Mouse (Mus musculus) embryonic facial prominence, embryonic 13.5 days (tissue): ENCODE measurements at regions not wholly inside any gene's neighbourhood (a gene's known extent, or its start where the extent isn't known, plus 50 kb on each side); places are given as distances from the start of the nearest gene placed in this dataset.
A peak's percentile ranks its signal among the peaks of the same experiment; 100 is the strongest.

Experiments used
- ATAC-seq: fragments of 200-750 bp; cut with Nextera tagmentation; 2 replicates; pipeline ENCODE4 v1.8.0; 2017; ENCODE audit warnings: low read depth; ENCODE audit not compliant: insufficient number of reproducible peaks, insufficient read depth, low FRiP score, low TSS enrichment
- H3K27ac ChIP-seq: fragments of 300-500 bp; sonication (generic); 2 replicates; pipeline ENCODE4 v1.5.1; 2015; ENCODE audit warnings: moderate library complexity, mild to moderate bottlenecking, inconsistent platforms
- H3K27me3 ChIP-seq: fragments of 300-500 bp; sonication (generic); 2 replicates; pipeline ENCODE4 v1.6.1; 2015; ENCODE audit warnings: mild to moderate bottlenecking, inconsistent platforms
- H3K36me3 ChIP-seq: fragments of 300-500 bp; sonication (generic); 2 replicates; pipeline ENCODE4 v1.6.1; 2015; ENCODE audit warnings: mild to moderate bottlenecking, inconsistent platforms
- H3K4me1 ChIP-seq: fragments of 300-500 bp; sonication (generic); 2 replicates; pipeline ENCODE4 v1.6.1; 2015; ENCODE audit warnings: inconsistent platforms
- H3K4me2 ChIP-seq: fragments of 300-500 bp; sonication (generic); 2 replicates; pipeline ENCODE4 v1.6.1; 2015; ENCODE audit warnings: moderate library complexity, mild to moderate bottlenecking, inconsistent platforms
- H3K4me3 ChIP-seq: fragments of 300-500 bp; sonication (generic); 2 replicates; pipeline ENCODE4 v1.5.1; 2015; ENCODE audit warnings: mild to moderate bottlenecking, inconsistent platforms
- H3K9ac ChIP-seq: fragments of 300-500 bp; sonication (generic); 2 replicates; pipeline ENCODE4 v1.6.1; 2015; ENCODE audit warnings: mild to moderate bottlenecking, inconsistent platforms
- H3K9me3 ChIP-seq: fragments of 300-500 bp; sonication (generic); 2 replicates; pipeline ENCODE4 v1.6.1; 2016; ENCODE audit warnings: inconsistent platforms
- WGBS: fragments of 180-500 bp; shearing (Covaris S2); methylation state at CpG from one replicate; pipeline ENCODE4 v1.1.7; 2015; ENCODE audit warnings: mixed read lengths; 5-methylcytosine and 5-hydroxymethylcytosine counted together

- no peaks in the 10 kb centered on the region for H3K36me3 ChIP-seq
- H3K27me3 ChIP-seq = no peaks in the 10 kb centered on the region
- H3K9ac ChIP-seq = no peak overlapping the region
- H3K4me2 ChIP-seq = no peak overlapping the region
- no peak overlapping the region for H3K4me3 ChIP-seq
- no peak overlapping the region for H3K27ac ChIP-seq
- 69% methylated on average over 6 of the region's 6 CpGs for WGBS
- no peaks in the 10 kb centered on the region for H3K9me3 ChIP-seq
- ATAC-seq = no peak
- peaks cover 16% of the 10 kb centered on the region; the same call in 1 of the 2 replicates for H3K4me1 ChIP-seq
These were observed 145.9 kb upstream of the Lrig1 start for GRCm38 (mm10) chr6:94845821-94846220.

GRCm38 (mm10) chr6:94842856-94843255 is 142.9 kb upstream of the Lrig1 start:
- H3K36me3 ChIP-seq = no peaks in the 10 kb centered on the region
- H3K27me3 ChIP-seq = peaks cover 2% of the 10 kb centered on the region; the same call in 1 of the 2 replicates
- no peak overlapping the region for H3K4me2 ChIP-seq
- H3K4me1 ChIP-seq = peaks cover 8% of the 10 kb centered on the region; the same call in 1 of the 2 replicates
- ATAC-seq = no peak
- no peak overlapping the region for H3K27ac ChIP-seq
- H3K9ac ChIP-seq = no peak overlapping the region
- H3K4me3 ChIP-seq = no peak overlapping the region
- WGBS = 65% methylated on average over 9 of the region's 9 CpGs
- no peaks in the 10 kb centered on the region for H3K9me3 ChIP-seq

DNA sequence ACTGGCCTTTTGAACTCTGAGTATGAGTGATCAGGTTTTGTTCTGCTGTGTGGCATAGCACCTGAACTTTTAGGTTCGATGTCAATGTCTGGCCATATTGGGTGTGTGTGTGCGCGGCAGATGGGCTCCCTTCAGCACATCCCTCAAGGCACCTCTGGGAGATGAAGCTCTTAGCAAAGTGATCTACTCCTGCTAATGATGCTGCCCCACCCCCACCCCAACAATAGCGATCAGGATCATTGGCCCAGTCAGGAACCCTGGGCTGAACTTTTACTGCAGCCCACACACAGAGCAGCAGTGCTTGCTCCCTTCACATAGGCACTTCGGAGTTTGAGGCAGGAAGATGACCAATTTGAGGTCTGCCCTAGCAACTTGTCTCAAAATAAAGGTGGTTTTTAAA is 141.9 kb upstream of the Lrig1 start:
- Histone ChIP-seq H3K27ac (no peak overlapping the region), H3K4me2 (no peak overlapping the region), H3K27me3 (peaks cover 2% of the 10 kb centered on the region; the same call in 1 of the 2 replicates), H3K9ac (no peak overlapping the region), H3K4me3 (no peak overlapping the region), H3K36me3 (no peaks in the 10 kb centered on the region), H3K9me3 (no peaks in the 10 kb centered on the region), H3K4me1 (peaks cover 8% of the 10 kb centered on the region; the same call in 1 of the 2 replicates)
- no peak for ATAC-seq
- 72% methylated on average over 5 of the region's 5 CpGs for WGBS

GRCm38 (mm10) chr6:94835742-94836141 is 135.8 kb upstream of the Lrig1 start:
- Histone ChIP-seq H3K27ac (no peak overlapping the region), H3K27me3 (peaks cover 5% of the 10 kb centered on the region; the same call in 1 of the 2 replicates), H3K4me1 (peaks cover 14% of the 10 kb centered on the region; the same call in 1 of the 2 replicates), H3K36me3 (no peaks in the 10 kb centered on the region), H3K4me2 (no peak overlapping the region), H3K9ac (no peak overlapping the region), H3K4me3 (no peak overlapping the region), H3K9me3 (no peaks in the 10 kb centered on the region)
- ATAC-seq = no peak
- WGBS = 58% methylated on average over 2 of the region's 2 CpGs

GRCm38 (mm10) chr6:94834551-94834950 is 134.6 kb upstream of the Lrig1 start:
- no peaks in the 10 kb centered on the region for H3K9me3 ChIP-seq
- peaks cover 14% of the 10 kb centered on the region; the same call in 1 of the 2 replicates for H3K4me1 ChIP-seq
- no peak overlapping the region for H3K9ac ChIP-seq
- H3K4me2 ChIP-seq = no peak overlapping the region
- 41% methylated on average over 1 of the region's 1 CpGs for WGBS
- H3K4me3 ChIP-seq = no peak overlapping the region
- ATAC-seq = no peak
- no peak overlapping the region for H3K27ac ChIP-seq
- H3K36me3 ChIP-seq = no peaks in the 10 kb centered on the region
- peaks cover 5% of the 10 kb centered on the region; the same call in 1 of the 2 replicates for H3K27me3 ChIP-seq

- Histone ChIP-seq H3K9ac (no peak overlapping the region), H3K36me3 (no peaks in the 10 kb centered on the region), H3K4me3 (no peak overlapping the region), H3K27me3 (0 out of 2 replicates have a peak, but pooled peaks cover 2% of the 10 kb centered on the region), H3K4me2 (no peak overlapping the region), H3K4me1 (peaks cover 13% of the 10 kb centered on the region; the same call in 1 of the 2 replicates), H3K27ac (no peak overlapping the region), H3K9me3 (no peaks in the 10 kb centered on the region)
- 87% methylated on average over 8 of the region's 8 CpGs for WGBS
- ATAC-seq = no peak
These were observed 130.8 kb upstream of the Lrig1 start for GRCm38 (mm10) chr6:94830801-94831200.

DNA sequence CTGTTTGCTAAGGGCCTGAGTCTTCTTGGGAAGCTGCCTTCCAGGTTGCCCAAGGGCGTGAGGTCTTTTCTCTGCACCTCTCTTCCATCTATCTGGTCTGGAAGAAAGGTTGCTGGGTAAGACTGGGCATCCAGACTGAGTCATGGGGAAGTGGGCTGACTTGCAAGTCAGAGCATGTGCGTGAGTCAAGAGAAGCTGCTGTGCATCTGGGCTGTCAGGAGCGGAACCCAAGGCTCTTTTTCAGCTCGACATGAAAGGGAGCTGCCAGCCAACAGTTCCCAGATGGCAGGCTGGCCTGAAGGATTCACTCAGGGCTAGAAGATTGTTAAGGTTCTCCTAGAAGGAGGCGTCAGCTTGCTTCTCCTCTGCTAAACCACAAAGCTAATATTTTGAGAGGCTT is 129.3 kb upstream of the Lrig1 start:
- H3K9ac ChIP-seq = no peak overlapping the region
- no peaks in the 10 kb centered on the region for H3K9me3 ChIP-seq
- no peaks in the 10 kb centered on the region for H3K36me3 ChIP-seq
- ATAC-seq = no peak
- no peak overlapping the region for H3K4me2 ChIP-seq
- 64% methylated on average over 5 of the region's 5 CpGs for WGBS
- H3K27me3 ChIP-seq = 0 out of 2 replicates have a peak, but pooled peaks cover 2% of the 10 kb centered on the region
- H3K27ac ChIP-seq = no peak overlapping the region
- peaks cover 13% of the 10 kb centered on the region; the same call in 1 of the 2 replicates for H3K4me1 ChIP-seq
- no peak overlapping the region for H3K4me3 ChIP-seq

DNA sequence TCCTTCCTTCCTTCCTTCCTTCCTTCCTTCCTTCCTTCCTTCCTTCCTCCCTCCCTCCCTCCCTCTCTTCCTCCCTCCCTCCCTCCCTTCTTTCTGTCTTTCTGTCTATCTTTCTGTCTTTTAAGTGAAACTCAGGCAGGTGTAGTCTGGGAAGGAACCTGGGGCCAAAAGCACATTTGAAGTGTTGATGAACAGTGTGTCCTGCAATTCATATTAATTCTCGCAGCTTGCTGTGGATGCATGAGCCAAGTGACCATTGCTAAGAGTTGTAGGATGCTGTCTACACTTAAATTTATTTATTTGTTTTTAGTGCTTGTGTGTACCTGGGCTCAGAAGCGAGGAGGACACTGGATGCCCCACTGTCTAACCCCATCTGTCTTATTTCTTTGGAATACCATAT is 126.7 kb upstream of the Lrig1 start:
- Histone ChIP-seq H3K4me2 (no peak overlapping the region), H3K27ac (no peak overlapping the region), H3K4me1 (0 out of 2 replicates have a peak, but pooled peaks cover 8% of the 10 kb centered on the region), H3K36me3 (no peaks in the 10 kb centered on the region), H3K9ac (no peak overlapping the region), H3K4me3 (no peak overlapping the region), H3K27me3 (0 out of 2 replicates have a peak, but pooled peaks cover 2% of the 10 kb centered on the region), H3K9me3 (no peaks in the 10 kb centered on the region)
- no peak for ATAC-seq
- 69% methylated on average over 2 of the region's 2 CpGs for WGBS

GRCm38 (mm10) chr6:94818220-94818619 is 118.3 kb upstream of the Lrig1 start:
- Histone ChIP-seq H3K9me3 (no peaks in the 10 kb centered on the region), H3K27ac (no peak overlapping the region), H3K4me3 (no peak overlapping the region), H3K4me2 (no peak overlapping the region), H3K9ac (no peak overlapping the region), H3K36me3 (no peaks in the 10 kb centered on the region), H3K4me1 (peaks cover 8% of the 10 kb centered on the region), H3K27me3 (peaks cover 19% of the 10 kb centered on the region)
- WGBS = 49% methylated on average over 6 of the region's 6 CpGs
- no peak for ATAC-seq

DNA sequence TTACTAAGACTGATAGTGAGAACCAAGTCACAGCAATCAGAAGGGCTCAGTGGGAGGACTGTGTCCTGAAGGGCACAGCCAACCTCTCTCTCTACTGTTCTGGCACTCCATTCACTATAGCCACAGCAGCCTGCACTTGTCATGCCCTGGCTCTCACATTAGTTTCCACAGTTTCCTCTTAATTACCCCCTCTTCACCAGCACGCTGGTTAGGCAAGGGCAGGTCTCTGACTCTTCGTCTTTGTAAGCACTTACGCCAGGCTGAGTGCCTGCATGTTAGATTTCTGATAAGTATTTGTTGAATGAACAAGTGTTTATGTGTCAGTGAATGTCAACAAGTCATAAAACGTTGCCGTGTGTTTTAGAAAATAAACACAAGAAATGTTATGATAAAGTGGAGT is 116.2 kb upstream of the Lrig1 start:
- no peak overlapping the region for H3K4me3 ChIP-seq
- H3K9me3 ChIP-seq = no peaks in the 10 kb centered on the region
- no peak for ATAC-seq
- no peak overlapping the region for H3K9ac ChIP-seq
- no peaks in the 10 kb centered on the region for H3K36me3 ChIP-seq
- peaks cover 8% of the 10 kb centered on the region for H3K4me1 ChIP-seq
- WGBS = 71% methylated on average over 5 of the region's 5 CpGs
- no peak overlapping the region for H3K27ac ChIP-seq
- H3K27me3 ChIP-seq = peaks cover 22% of the 10 kb centered on the region
- no peak overlapping the region for H3K4me2 ChIP-seq

GRCm38 (mm10) chr6:94814711-94815110 is 114.8 kb upstream of the Lrig1 start:
- H3K36me3 ChIP-seq = no peaks in the 10 kb centered on the region
- 33% methylated on average over 3 of the region's 3 CpGs for WGBS

GRCm38 (mm10) chr6:94813481-94814148 is 113.7 kb upstream of the Lrig1 start:
- WGBS = 48% methylated on average over 7 of the region's 7 CpGs
- H3K9ac ChIP-seq = no peak overlapping the region

More at GRCm38 (mm10) chr6:94814711-94815110, 114.8 kb upstream of the Lrig1 start:
- no peak overlapping the region for H3K4me2 ChIP-seq
- H3K27ac ChIP-seq = no peak overlapping the region
- H3K4me3 ChIP-seq = no peak overlapping the region
- peaks cover 22% of the 10 kb centered on the region for H3K27me3 ChIP-seq
- peak; percentile 32; the same call in 1 of the 2 replicates for ATAC-seq
- no peak overlapping the region for H3K9ac ChIP-seq
- no peaks in the 10 kb centered on the region for H3K9me3 ChIP-seq
- H3K4me1 ChIP-seq = peaks cover 8% of the 10 kb centered on the region

More at GRCm38 (mm10) chr6:94813481-94814148, 113.7 kb upstream of the Lrig1 start:
- Histone ChIP-seq H3K4me3 (no peak overlapping the region), H3K4me1 (peaks cover 8% of the 10 kb centered on the region), H3K27me3 (peaks cover 19% of the 10 kb centered on the region), H3K36me3 (no peaks in the 10 kb centered on the region), H3K9me3 (no peaks in the 10 kb centered on the region), H3K27ac (no peak overlapping the region), H3K4me2 (no peak overlapping the region)
- no peak for ATAC-seq
